Mouse (Mus musculus) embryonic facial prominence, embryonic 12.5 days (tissue): ENCODE measurements around the gene Rcan2. TPM values are rescaled to one million over a fixed set of nuclear protein-coding genes. Genes with fewer than 3 reads are reported as not detected.
A peak's percentile ranks its signal among the peaks of the same experiment; 100 is the strongest.

ENCODE experiments used
- ATAC-seq: fragments of 200-750 bp; cut with Nextera tagmentation; 2 replicates; pipeline ENCODE4 v1.8.0; 2017; ENCODE audit not compliant: insufficient number of reproducible peaks, insufficient read depth, low FRiP score, low TSS enrichment
- H3K27ac ChIP-seq: fragments of 300-500 bp; sonication (generic); 2 replicates; pipeline ENCODE4 v1.5.1; 2016; ENCODE audit warnings: mild to moderate bottlenecking
- H3K27me3 ChIP-seq: fragments of 300-500 bp; sonication (generic); 2 replicates; pipeline ENCODE4 v1.6.1; 2016; ENCODE audit warnings: mild to moderate bottlenecking, moderate library complexity
- H3K36me3 ChIP-seq: fragments of 300-500 bp; sonication (generic); 2 replicates; pipeline ENCODE4 v1.6.1; 2016; ENCODE audit warnings: mild to moderate bottlenecking
- H3K4me1 ChIP-seq: fragments of 300-500 bp; sonication (generic); 2 replicates; pipeline ENCODE4 v1.6.1; 2016
- H3K4me2 ChIP-seq: fragments of 300-500 bp; sonication (generic); replicated peaks from 2 replicates; pipeline ENCODE4 v1.6.1; 2016; ENCODE audit warnings: mild to moderate bottlenecking, moderate library complexity
- H3K4me3 ChIP-seq: fragments of 300-500 bp; sonication (generic); 2 replicates; pipeline ENCODE4 v1.5.1; 2016; ENCODE audit warnings: mild to moderate bottlenecking
- H3K9ac ChIP-seq: fragments of 300-500 bp; sonication (generic); 2 replicates; pipeline ENCODE4 v1.6.1; 2016; ENCODE audit warnings: mild to moderate bottlenecking, moderate library complexity
- H3K9me3 ChIP-seq: fragments of 300-500 bp; sonication (generic); 2 replicates; pipeline ENCODE4 v1.6.1; 2016; ENCODE audit warnings: mild to moderate bottlenecking, moderate library complexity
- WGBS: fragments of 180-500 bp; shearing (Covaris S2); methylation state at CpG from one replicate; pipeline ENCODE4 v1.1.7; 2016; 5-methylcytosine and 5-hydroxymethylcytosine counted together
- polyA plus RNA-seq: library from polyadenylated mRNA; unstranded; fragments of >200 nt; fragmentation: Nextera tagmentation; extraction: Ambion mirVana; gene quantifications from 2 replicates; pipeline ENCODE4 v1.2.1, GENCODE M21; 2016

Gene Rcan2
- polyA plus RNA-seq, result 4.1 and 5.3 TPM in 2 replicates

- ATAC-seq, result peak; percentile 70
- peaks cover 14% of the 10 kb centered on the region for H3K27me3 ChIP-seq
- no peak within 1 kb of the TSS for H3K27ac ChIP-seq
These were observed at the start of gene Rcan2 for GRCm38 (mm10) chr17:43801077-43801476. Gene Rcan2, plus strand, starts transcription at chr17:43801351.

DNA sequence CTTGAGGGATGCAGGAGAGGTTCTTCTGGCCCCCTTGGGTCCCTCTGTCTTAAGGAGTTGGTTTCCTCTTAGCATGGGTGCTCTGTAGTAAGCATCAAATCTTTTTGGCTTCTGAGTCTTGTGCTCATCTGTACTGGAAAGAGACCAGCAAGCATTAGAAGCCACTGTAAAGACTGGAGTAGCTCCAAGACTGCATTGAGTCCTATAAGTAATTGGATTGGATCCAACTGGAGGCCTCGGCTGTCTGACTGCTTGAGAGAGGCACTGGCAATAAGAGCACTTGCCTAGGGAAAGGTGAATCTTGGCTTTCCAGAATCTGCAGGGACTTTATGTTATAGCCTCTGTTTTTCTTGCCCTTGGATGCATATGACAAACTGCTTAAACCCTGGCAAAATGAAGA lies 48.3 kb upstream of the Rcan2 start:
- no peaks in the 10 kb centered on the region for H3K9me3 ChIP-seq
- no peak overlapping the region for H3K4me3 ChIP-seq
- ATAC-seq, result no peak
- H3K9ac ChIP-seq, result no peak overlapping the region
- no peaks in the 10 kb centered on the region for H3K27me3 ChIP-seq
- H3K27ac ChIP-seq, result no peak overlapping the region
- 72% methylated on average over 1 of the region's 1 CpGs for WGBS
- H3K4me2 ChIP-seq, result no peak overlapping the region
- no peaks in the 10 kb centered on the region for H3K4me1 ChIP-seq
- no peaks in the 10 kb centered on the region for H3K36me3 ChIP-seq

More at GRCm38 (mm10) chr17:43801077-43801476, at the start of gene Rcan2:
- Histone ChIP-seq H3K4me1 (no peaks in the 10 kb centered on the region; the same call in 1 of the 2 replicates), H3K4me2 (peak within 1 kb of the TSS; percentile 97), H3K9me3 (no peaks in the 10 kb centered on the region), H3K9ac (peak within 1 kb of the TSS; percentile 63), H3K4me3 (peak within 1 kb of the TSS; percentile 63), H3K36me3 (no peaks in the 10 kb centered on the region)
- 3% methylated on average over 7 of the region's 7 CpGs for WGBS

- Histone ChIP-seq H3K27me3 (no peaks in the 10 kb centered on the region), H3K4me3 (no peak overlapping the region), H3K9ac (no peak overlapping the region), H3K9me3 (no peaks in the 10 kb centered on the region), H3K4me1 (no peaks in the 10 kb centered on the region), H3K4me2 (no peak overlapping the region), H3K36me3 (no peaks in the 10 kb centered on the region), H3K27ac (no peak overlapping the region)
- WGBS, result 60% methylated on average over 5 of the region's 5 CpGs
- ATAC-seq, result no peak
These were observed 46.5 kb upstream of the Rcan2 start for GRCm38 (mm10) chr17:43754687-43755086.

DNA sequence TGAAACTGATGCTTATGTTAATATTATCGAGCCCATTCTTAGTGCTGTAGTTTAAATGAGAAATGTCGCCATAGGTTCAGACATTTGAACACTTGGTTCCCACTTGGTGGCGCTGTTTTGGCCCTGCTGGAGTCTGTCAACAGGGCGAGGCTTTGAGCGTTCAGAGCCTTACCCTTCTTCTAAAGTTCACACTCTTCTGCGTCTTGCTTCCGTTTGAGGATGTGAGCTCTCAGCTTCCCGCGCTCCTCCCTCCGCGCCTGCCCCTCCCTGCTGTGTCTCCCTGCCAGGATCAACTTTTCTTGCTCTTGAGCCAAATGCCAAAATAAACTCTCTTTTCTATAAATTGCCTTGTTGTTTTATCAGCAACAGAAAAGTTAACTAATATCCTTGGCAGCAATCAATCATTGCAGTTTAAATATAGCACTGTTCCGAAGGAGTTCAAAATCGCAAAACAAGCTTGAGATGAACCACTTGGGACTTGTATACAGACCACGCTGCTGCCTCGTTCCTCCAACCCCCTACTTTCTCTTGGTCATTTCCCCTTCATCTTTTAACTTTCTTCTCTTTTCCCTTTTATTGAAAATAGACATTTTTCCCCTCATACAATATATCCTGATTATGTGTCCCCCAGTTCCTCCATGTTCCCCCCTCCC lies 42.4 kb upstream of the Rcan2 start:
- H3K27ac ChIP-seq, result no peak overlapping the region
- ATAC-seq, result no peak
- H3K9ac ChIP-seq, result no peak overlapping the region
- WGBS, result 53% methylated on average over 15 of the region's 15 CpGs
- no peaks in the 10 kb centered on the region for H3K4me1 ChIP-seq
- no peak overlapping the region for H3K4me2 ChIP-seq
- no peak overlapping the region for H3K4me3 ChIP-seq
- no peaks in the 10 kb centered on the region for H3K9me3 ChIP-seq
- H3K27me3 ChIP-seq, result no peaks in the 10 kb centered on the region
- no peaks in the 10 kb centered on the region for H3K36me3 ChIP-seq

- Histone ChIP-seq H3K36me3 (no peaks in the 10 kb centered on the region), H3K9ac (no peak overlapping the region), H3K4me1 (no peaks in the 10 kb centered on the region), H3K27me3 (no peaks in the 10 kb centered on the region), H3K27ac (no peak overlapping the region), H3K4me2 (no peak overlapping the region), H3K9me3 (no peaks in the 10 kb centered on the region), H3K4me3 (no peak overlapping the region)
- WGBS, result 72% methylated on average over 4 of the region's 4 CpGs
- ATAC-seq, result no peak
These were observed 16.6 kb upstream of the Rcan2 start for GRCm38 (mm10) chr17:43784531-43784930.

DNA sequence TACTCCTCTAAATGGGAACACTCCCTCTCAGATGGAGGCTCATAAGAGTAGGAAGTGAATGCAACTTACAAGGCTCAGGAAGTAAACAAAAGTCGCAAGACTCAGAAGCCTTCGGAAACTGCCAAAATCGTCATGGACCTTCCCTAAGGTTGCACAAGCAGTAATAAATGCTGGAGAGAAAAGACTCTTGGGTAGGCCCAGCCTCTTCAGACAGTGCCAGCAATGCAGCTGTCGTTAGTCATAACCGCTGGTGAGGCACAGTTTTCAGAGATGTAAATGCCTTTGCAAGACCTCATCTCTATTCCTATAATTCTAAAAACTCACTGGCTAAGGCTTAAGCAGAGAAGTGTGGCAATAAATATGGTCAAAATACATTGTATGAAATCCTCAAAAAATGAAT lies 12.9 kb upstream of the Rcan2 start:
- 91% methylated on average over 5 of the region's 5 CpGs for WGBS

GRCm38 (mm10) chr17:43789376-43789775 lies 11.8 kb upstream of the Rcan2 start:
- Histone ChIP-seq H3K27me3 (no peaks in the 10 kb centered on the region), H3K27ac (no peak overlapping the region), H3K4me3 (no peak overlapping the region), H3K9me3 (no peaks in the 10 kb centered on the region), H3K4me2 (no peak overlapping the region), H3K36me3 (no peaks in the 10 kb centered on the region), H3K9ac (no peak overlapping the region), H3K4me1 (no peaks in the 10 kb centered on the region)
- ATAC-seq, result no peak

More for the DNA sequence above, 12.9 kb upstream of the Rcan2 start:
- H3K27me3 ChIP-seq, result no peaks in the 10 kb centered on the region
- H3K9me3 ChIP-seq, result no peaks in the 10 kb centered on the region
- ATAC-seq, result no peak
- H3K4me2 ChIP-seq, result no peak overlapping the region
- H3K4me3 ChIP-seq, result no peak overlapping the region
- no peaks in the 10 kb centered on the region for H3K4me1 ChIP-seq
- no peak overlapping the region for H3K27ac ChIP-seq
- H3K9ac ChIP-seq, result no peak overlapping the region
- no peaks in the 10 kb centered on the region for H3K36me3 ChIP-seq

DNA sequence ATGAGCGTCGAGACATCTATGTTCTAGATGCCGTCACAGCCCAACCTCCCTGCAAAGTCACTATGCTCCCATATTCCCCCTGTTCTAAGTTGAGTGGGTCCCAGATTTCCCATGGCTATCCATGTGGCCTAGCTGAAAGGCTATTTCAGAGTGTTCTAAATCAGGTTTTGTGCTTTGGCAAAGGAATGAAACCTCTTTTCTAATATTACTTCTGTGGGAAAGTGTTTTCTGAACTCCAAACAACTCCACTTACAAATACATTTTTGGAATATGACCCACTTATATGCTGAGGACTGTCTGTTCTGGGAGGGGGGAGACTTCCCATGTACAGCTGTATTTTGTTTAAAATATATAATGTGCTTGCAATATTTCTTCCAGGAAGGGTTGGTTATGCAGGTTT lies 9.4 kb upstream of the Rcan2 start:
- Histone ChIP-seq H3K36me3 (no peaks in the 10 kb centered on the region), H3K27ac (no peak overlapping the region), H3K4me2 (no peak overlapping the region), H3K4me1 (no peaks in the 10 kb centered on the region), H3K4me3 (no peak overlapping the region), H3K9ac (no peak overlapping the region), H3K9me3 (no peaks in the 10 kb centered on the region), H3K27me3 (0 out of 2 replicates have a peak, but pooled peaks cover 5% of the 10 kb centered on the region)
- WGBS, result 83% methylated on average over 3 of the region's 3 CpGs
- no peak for ATAC-seq

DNA sequence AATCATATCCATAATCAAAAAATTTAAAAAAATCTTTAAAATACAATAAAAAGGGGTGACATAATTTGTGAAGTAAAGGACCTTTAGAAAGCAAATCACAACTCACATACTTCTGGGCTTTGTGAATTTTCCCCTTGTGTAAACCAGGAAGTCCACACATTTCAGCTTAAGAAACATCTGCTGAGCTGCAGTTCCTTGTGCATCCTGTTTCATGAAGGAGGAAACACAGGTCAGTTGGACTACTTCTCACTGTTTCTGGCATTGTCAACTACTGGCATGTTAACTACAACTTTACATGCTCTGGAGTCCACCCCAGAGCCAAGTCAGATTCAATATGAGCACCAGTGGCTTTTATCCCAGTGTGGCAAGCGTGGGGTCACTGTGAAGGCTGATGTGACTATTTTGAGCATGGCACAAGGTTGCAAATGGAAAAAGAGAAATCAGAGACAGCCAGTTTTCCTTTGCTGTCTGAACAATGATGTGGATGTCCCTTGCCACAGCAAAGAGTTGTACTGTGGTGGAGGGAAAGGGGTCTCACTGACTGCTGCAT lies 6.3 kb upstream of the Rcan2 start:
- H3K27me3 ChIP-seq, result 0 out of 2 replicates have a peak, but pooled peaks cover 8% of the 10 kb centered on the region
- H3K4me2 ChIP-seq, result no peak overlapping the region
- no peaks in the 10 kb centered on the region for H3K4me1 ChIP-seq
- H3K9me3 ChIP-seq, result no peaks in the 10 kb centered on the region
- no peak for ATAC-seq
- no peak overlapping the region for H3K9ac ChIP-seq
- 67% methylated on average over 1 of the region's 1 CpGs for WGBS
- H3K36me3 ChIP-seq, result no peaks in the 10 kb centered on the region
- no peak overlapping the region for H3K27ac ChIP-seq
- H3K4me3 ChIP-seq, result no peak overlapping the region

- Histone ChIP-seq H3K9me3 (no peaks in the 10 kb centered on the region), H3K27me3 (peaks cover 14% of the 10 kb centered on the region), H3K4me1 (no peaks in the 10 kb centered on the region; the same call in 1 of the 2 replicates), H3K9ac (peak overlapping the region; percentile 63), H3K4me2 (peak overlapping the region; percentile 97), H3K4me3 (peak overlapping the region; percentile 63), H3K36me3 (no peaks in the 10 kb centered on the region), H3K27ac (no peak overlapping the region)
- WGBS, result under 1% methylated on average over 53 of the region's 55 CpGs
- peak; percentile 83 for ATAC-seq
These were observed 633 bp downstream of the Rcan2 start for GRCm38 (mm10) chr17:43801595-43802373.

GRCm38 (mm10) chr17:43802414-43802813 lies 1.3 kb downstream of the Rcan2 start:
- no peaks in the 10 kb centered on the region for H3K36me3 ChIP-seq
- H3K27ac ChIP-seq, result no peak overlapping the region
- H3K9me3 ChIP-seq, result no peaks in the 10 kb centered on the region
- H3K27me3 ChIP-seq, result peaks cover 14% of the 10 kb centered on the region
- no peak for ATAC-seq
- peak overlapping the region; percentile 63; the same call in 1 of the 2 replicates for H3K4me3 ChIP-seq
- H3K4me2 ChIP-seq, result peak overlapping the region; percentile 97
- WGBS, result 58% methylated on average over 11 of the region's 11 CpGs
- H3K9ac ChIP-seq, result no peak overlapping the region
- H3K4me1 ChIP-seq, result no peaks in the 10 kb centered on the region; the same call in 1 of the 2 replicates

- Histone ChIP-seq H3K9ac (no peak overlapping the region), H3K27me3 (peaks cover 14% of the 10 kb centered on the region), H3K4me2 (no peak overlapping the region), H3K4me3 (no peak overlapping the region), H3K27ac (no peak overlapping the region), H3K4me1 (no peaks in the 10 kb centered on the region; the same call in 1 of the 2 replicates), H3K36me3 (no peaks in the 10 kb centered on the region), H3K9me3 (no peaks in the 10 kb centered on the region)
- ATAC-seq, result no peak
- WGBS, result 86% methylated on average over 2 of the region's 2 CpGs
These were observed 2.0 kb downstream of the Rcan2 start for GRCm38 (mm10) chr17:43803111-43803510.
